Mouse (Mus musculus) intestine, embryonic 14.5 days (tissue): ENCODE data around the gene Kcnt1. TPM values are rescaled to one million over a fixed set of nuclear protein-coding genes. Genes with fewer than 3 reads are reported as not detected.

Source experiments
- ATAC-seq: fragments of 200-750 bp; cut with Nextera tagmentation; replicated peaks from 2 replicates; pipeline ENCODE4 v1.8.0; 2017; ENCODE audit warnings: low read depth, moderate number of reproducible peaks, moderate TSS enrichment, moderate library complexity; ENCODE audit not compliant: low FRiP score, low TSS enrichment
- DNase-seq: peaks from one replicate; pipeline ENCODE4 v3.0.0-alpha.2; 2018; ENCODE audit warnings: low spot score
- H3K27ac ChIP-seq: fragments of 300-500 bp; sonication (generic); 2 replicates; pipeline ENCODE4 v1.5.1; 2014; ENCODE audit warnings: low read depth, mild to moderate bottlenecking, control low read depth
- H3K27me3 ChIP-seq: fragments of 300-500 bp; sonication (generic); replicated peaks from 2 replicates; pipeline ENCODE4 v1.6.1; 2014; ENCODE audit warnings: low read length, control low read depth; ENCODE audit not compliant: control insufficient read depth, insufficient read depth
- H3K36me3 ChIP-seq: fragments of 300-500 bp; sonication (generic); 2 replicates; pipeline ENCODE4 v1.6.1; 2014; ENCODE audit warnings: low read length, control low read depth; ENCODE audit not compliant: control insufficient read depth, insufficient read depth
- H3K4me1 ChIP-seq: fragments of 300-500 bp; sonication (generic); replicated peaks from 2 replicates; pipeline ENCODE4 v1.6.1; 2014; ENCODE audit warnings: low read length, control low read depth, mixed read lengths; ENCODE audit not compliant: control insufficient read depth, insufficient read depth
- H3K4me2 ChIP-seq: fragments of 300-500 bp; sonication (generic); 2 replicates; pipeline ENCODE4 v1.6.1; 2014; ENCODE audit warnings: low read length
- H3K4me3 ChIP-seq: fragments of 300-500 bp; sonication (generic); 2 replicates; pipeline ENCODE4 v1.5.1; 2014; ENCODE audit warnings: low read depth, low read length, control low read depth, mixed read lengths
- H3K9ac ChIP-seq: fragments of 300-500 bp; sonication (generic); 2 replicates; pipeline ENCODE4 v1.6.1; 2014; ENCODE audit warnings: mild to moderate bottlenecking, low read length
- H3K9me3 ChIP-seq: fragments of 300-500 bp; sonication (generic); 2 replicates; pipeline ENCODE4 v1.6.1; 2016; ENCODE audit warnings: low read length, control low read depth; ENCODE audit not compliant: control insufficient read depth
- WGBS: fragments of 180-500 bp; shearing (Covaris S2); extraction: QIAGEN DNeasy Blood & Tissue Kit; methylation state at CpG from one replicate; pipeline ENCODE4 v1.1.7; 2014; 5-methylcytosine and 5-hydroxymethylcytosine counted together
- polyA plus RNA-seq: library from polyadenylated mRNA; unstranded; fragments of >200 nt; fragmentation: Nextera tagmentation; extraction: Ambion mirVana; gene quantifications from 2 replicates; pipeline ENCODE4 v1.2.1, GENCODE M21; 2014

Gene Kcnt1
- polyA plus RNA-seq, 1 experiment from 2014 or later, result 0.34 TPM

- H3K9me3 ChIP-seq, result no peaks in the 10 kb centered on the region
- no peaks in the 10 kb centered on the region for H3K27me3 ChIP-seq
- no peaks in the 10 kb centered on the region for H3K4me1 ChIP-seq
- H3K4me2 ChIP-seq, result no peak overlapping the region
- WGBS, result 86% methylated on average over 5 of the region's 5 CpGs
- no peak for ATAC-seq
- H3K9ac ChIP-seq, result no peak overlapping the region
- H3K36me3 ChIP-seq, result no peaks in the 10 kb centered on the region
- H3K27ac ChIP-seq, result no peak overlapping the region
- no peak overlapping the region for H3K4me3 ChIP-seq
- DNase-seq, result no peak
These were observed 51.3 kb downstream of the Kcnt1 start for GRCm38 (mm10) chr2:25914821-25915220.

- Histone ChIP-seq H3K36me3 (no peaks in the 10 kb centered on the region), H3K27me3 (no peaks in the 10 kb centered on the region), H3K4me1 (no peaks in the 10 kb centered on the region), H3K4me3 (no peak overlapping the region), H3K9ac (no peak overlapping the region), H3K27ac (no peak overlapping the region), H3K4me2 (no peak overlapping the region), H3K9me3 (no peaks in the 10 kb centered on the region)
- DNase-seq (no peak), ATAC-seq (no peak)
- WGBS, result 84% methylated on average over 2 of the region's 2 CpGs
These were observed 54.9 kb downstream of the Kcnt1 start for GRCm38 (mm10) chr2:25918408-25918807.

- 0 out of 2 replicates have a peak, but pooled peaks have one; percentile 51 for ATAC-seq
These were observed 56.4 kb downstream of the Kcnt1 start for GRCm38 (mm10) chr2:25919972-25920371.

GRCm38 (mm10) chr2:25923799-25924198 is 60.3 kb downstream of the Kcnt1 start:
- no peaks in the 10 kb centered on the region for H3K9me3 ChIP-seq
- H3K27me3 ChIP-seq, result no peaks in the 10 kb centered on the region
- DNase-seq (no peak), ATAC-seq (no peak)
- no peak overlapping the region for H3K9ac ChIP-seq
- WGBS, result 80% methylated on average over 2 of the region's 2 CpGs
- H3K4me1 ChIP-seq, result no peaks in the 10 kb centered on the region
- no peak overlapping the region for H3K4me2 ChIP-seq
- no peak overlapping the region for H3K27ac ChIP-seq
- no peak overlapping the region for H3K4me3 ChIP-seq
- H3K36me3 ChIP-seq, result peaks cover 33% of the 10 kb centered on the region

More at GRCm38 (mm10) chr2:25919972-25920371, 56.4 kb downstream of the Kcnt1 start:
- no peaks in the 10 kb centered on the region for H3K9me3 ChIP-seq
- no peak overlapping the region for H3K4me3 ChIP-seq
- 48% methylated on average over 3 of the region's 3 CpGs for WGBS
- H3K27me3 ChIP-seq, result no peaks in the 10 kb centered on the region
- H3K4me2 ChIP-seq, result no peak overlapping the region
- H3K4me1 ChIP-seq, result no peaks in the 10 kb centered on the region
- H3K36me3 ChIP-seq, result peaks cover 8% of the 10 kb centered on the region
- DNase-seq, result peak; percentile 53
- H3K27ac ChIP-seq, result no peak overlapping the region
- H3K9ac ChIP-seq, result no peak overlapping the region

GRCm38 (mm10) chr2:25924934-25925333 is 61.4 kb downstream of the Kcnt1 start:
- peaks cover 45% of the 10 kb centered on the region for H3K36me3 ChIP-seq
- H3K4me3 ChIP-seq, result no peak overlapping the region
- 74% methylated on average over 4 of the region's 4 CpGs for WGBS
- no peak overlapping the region for H3K9ac ChIP-seq
- no peaks in the 10 kb centered on the region for H3K9me3 ChIP-seq
- no peaks in the 10 kb centered on the region for H3K27me3 ChIP-seq
- no peak overlapping the region for H3K4me2 ChIP-seq
- DNase-seq, result no peak
- no peak overlapping the region for H3K27ac ChIP-seq
- ATAC-seq, result no peak
- no peaks in the 10 kb centered on the region for H3K4me1 ChIP-seq

GRCm38 (mm10) chr2:25927821-25928220 is 64.3 kb downstream of the Kcnt1 start:
- Histone ChIP-seq H3K27ac (no peak overlapping the region), H3K27me3 (no peaks in the 10 kb centered on the region), H3K4me2 (no peak overlapping the region), H3K4me1 (no peaks in the 10 kb centered on the region), H3K9ac (no peak overlapping the region), H3K4me3 (no peak overlapping the region), H3K36me3 (peaks cover 73% of the 10 kb centered on the region), H3K9me3 (no peaks in the 10 kb centered on the region)
- DNase-seq (no peak), ATAC-seq (no peak)
- WGBS, result 93% methylated on average over 7 of the region's 7 CpGs

- H3K4me2 ChIP-seq, result no peak overlapping the region
- peaks cover 93% of the 10 kb centered on the region for H3K36me3 ChIP-seq
- DNase-seq, result peak; percentile 64
- H3K9ac ChIP-seq, result no peak overlapping the region
- H3K4me1 ChIP-seq, result no peaks in the 10 kb centered on the region
- H3K27me3 ChIP-seq, result no peaks in the 10 kb centered on the region
- ATAC-seq, result no peak
- no peak overlapping the region for H3K27ac ChIP-seq
- 79% methylated on average over 6 of the region's 6 CpGs for WGBS
- H3K9me3 ChIP-seq, result no peaks in the 10 kb centered on the region
- H3K4me3 ChIP-seq, result no peak overlapping the region
These were observed 67.8 kb downstream of the Kcnt1 start for GRCm38 (mm10) chr2:25931249-25931859.

- H3K27ac ChIP-seq, result no peak overlapping the region
- H3K4me2 ChIP-seq, result no peak overlapping the region
- ATAC-seq (no peak), DNase-seq (no peak)
- no peaks in the 10 kb centered on the region for H3K4me1 ChIP-seq
- no peaks in the 10 kb centered on the region for H3K9me3 ChIP-seq
- 79% methylated on average over 6 of the region's 6 CpGs for WGBS
- peaks cover 96% of the 10 kb centered on the region for H3K36me3 ChIP-seq
- H3K27me3 ChIP-seq, result no peaks in the 10 kb centered on the region
- H3K9ac ChIP-seq, result no peak overlapping the region
- H3K4me3 ChIP-seq, result no peak overlapping the region
These were observed 77.0 kb downstream of the Kcnt1 start for GRCm38 (mm10) chr2:25940503-25940902.

GRCm38 (mm10) chr2:25943822-25944221 is 80.3 kb downstream of the Kcnt1 start:
- Histone ChIP-seq H3K36me3 (peaks cover 78% of the 10 kb centered on the region), H3K27ac (no peak overlapping the region), H3K9me3 (no peaks in the 10 kb centered on the region), H3K27me3 (no peaks in the 10 kb centered on the region), H3K4me1 (no peaks in the 10 kb centered on the region), H3K9ac (no peak overlapping the region), H3K4me2 (no peak overlapping the region), H3K4me3 (no peak overlapping the region)
- 89% methylated on average over 2 of the region's 2 CpGs for WGBS
- DNase-seq (no peak), ATAC-seq (no peak)
